In genomic region chr2:26502299-26502862, GRCm38 (mm10) we compare ENCODE assay signal across 8 mouse cellular contexts. TPM values are rescaled to one million over a fixed set of nuclear protein-coding genes. Genes with fewer than 3 reads are reported as not detected.
A peak's percentile ranks its signal among the peaks of the same experiment; 100 is the strongest.
DNase-seq lines count a peak whose midpoint lies in the region; ATAC-seq lines count a peak whose summit lies in the region.

No protein-coding gene starts in this region.

- peaks cover 5% of the 10 kb centered on the region for H3K27me3 ChIP-seq in embryonic facial prominence, embryonic 12.5 days
- peaks cover 48% of the 10 kb centered on the region for H3K27me3 ChIP-seq in limb, embryonic 10.5 days (ENCODE audit: low read depth, poor library complexity, severe bottlenecking)

- no peaks in the 10 kb centered on the region for H3K9me3 ChIP-seq in embryonic facial prominence, embryonic 12.5 days
- H3K9me3 ChIP-seq in limb, embryonic 10.5 days (replicated peaks) = no peaks in the 10 kb centered on the region

- peaks cover 62% of the 10 kb centered on the region for H3K4me1 ChIP-seq in embryonic facial prominence, embryonic 12.5 days
- peaks cover 85% of the 10 kb centered on the region for H3K4me1 ChIP-seq in limb, embryonic 10.5 days

- peak overlapping the region; percentile 84 for H3K27ac ChIP-seq in embryonic facial prominence, embryonic 12.5 days
- peak overlapping the region; percentile 83 for H3K27ac ChIP-seq in limb, embryonic 10.5 days

- H3K4me3 ChIP-seq in embryonic facial prominence, embryonic 12.5 days = peak overlapping the region; percentile 77
- peak overlapping the region; percentile 74 for H3K4me3 ChIP-seq in limb, embryonic 10.5 days

- DNase-seq in urinary bladder, adult 18-20 months (ENCODE audit: low spot score in 2 of 2) = peak; percentile 62 to 69
- DNase-seq in urinary bladder, postnatal 4 days (ENCODE audit: low spot score in 2 of 2) = no peak
- DNase-seq in heart, postnatal 36 days = peak; percentile 68 to 78
- DNase-seq in limb, embryonic 10.5 days (ENCODE audit: low spot score) = peak; percentile 65
- peak; percentile 77 for DNase-seq in mesoderm, embryonic 11.5 days (ENCODE audit: low read depth, low spot score)
- peak; percentile 74 for DNase-seq in thymus, postnatal 14 days

- peak overlapping the region; percentile 80 for H3K9ac ChIP-seq in embryonic facial prominence, embryonic 12.5 days

- WGBS in embryonic facial prominence, embryonic 12.5 days = under 1% methylated on average over 33 of the region's 33 CpGs
- WGBS in limb, embryonic 10.5 days = under 1% methylated on average over 33 of the region's 33 CpGs

- intact Hi-C loops in heart, postnatal 36 days (cut with DNase I) = loop anchor here (5.0 kb wide), 1 partner anchor 55 kb away; the partner anchor contains the start of gene Sec16a

- H3K4me2 ChIP-seq in embryonic facial prominence, embryonic 12.5 days (replicated peaks) = peak overlapping the region; percentile 92

- H3K36me3 ChIP-seq in embryonic facial prominence, embryonic 12.5 days = no peaks in the 10 kb centered on the region
- peaks cover 4% of the 10 kb centered on the region; the same call in 1 of the 2 replicates for H3K36me3 ChIP-seq in limb, embryonic 10.5 days

- no peak for ATAC-seq in embryonic facial prominence, embryonic 12.5 days (ENCODE audit: insufficient number of reproducible peaks, insufficient read depth, low FRiP score, low TSS enrichment)
- ATAC-seq in monocyte, adult 5-6 weeks (replicated peaks; ENCODE audit: insufficient number of reproducible peaks, low FRiP score, low TSS enrichment, poor library complexity, severe bottlenecking) = no peak

RNA-seq across cellular contexts. Expression of gene Notch1, which starts 14.1 kb away (rescaled TPM):
- 16.4 and 20.3 TPM in 2 replicates for polyA plus RNA-seq in embryonic facial prominence, embryonic 12.5 days (2016; fragmentation: Nextera tagmentation; extraction: Ambion mirVana)
- total RNA-seq in heart, postnatal 36 days (2021) = 10 to 100 TPM; 29.5 to 34.0 TPM
- 8.5 and 11.8 TPM in 2 replicates for polyA plus RNA-seq in limb, embryonic 10.5 days (2016; fragmentation: Nextera tagmentation; extraction: Ambion mirVana)
- 11.6 to 22.2 TPM (median 13.8 TPM) in 3 replicates for total RNA-seq in monocyte, adult 5-6 weeks (2017)

RNA-seq across cellular contexts. Expression of gene Sec16a, which starts 57.4 kb away (rescaled TPM):
- 26.2 and 28.3 TPM in 2 replicates for polyA plus RNA-seq in embryonic facial prominence, embryonic 12.5 days (2016; fragmentation: Nextera tagmentation; extraction: Ambion mirVana)
- total RNA-seq in heart, postnatal 36 days (2021) = 10 to 100 TPM; 36.9 to 39.1 TPM
- 29.4 and 37.1 TPM in 2 replicates for polyA plus RNA-seq in limb, embryonic 10.5 days (2016; fragmentation: Nextera tagmentation; extraction: Ambion mirVana)
- 40.0 to 69.7 TPM (median 50.1 TPM) in 3 replicates for total RNA-seq in monocyte, adult 5-6 weeks (2017)

Comparison
In these comparisons a context has a peak if more than half of its experiments do, and no peak if none do; other contexts are left out.
1. DNase-seq: peak in urinary bladder, adult 18-20 months (2 of 2), heart, postnatal 36 days (2 of 2), limb, embryonic 10.5 days (single experiment), mesoderm, embryonic 11.5 days (single experiment) and thymus, postnatal 14 days (single experiment); none in urinary bladder, postnatal 4 days (0 of 2).